Mouse (Mus musculus) olfactory bulb, adult 2 months (tissue): Measurements from ENCODE around the gene Gm2a. TPM values are rescaled to one million over a fixed set of nuclear protein-coding genes. Genes with fewer than 3 reads are reported as not detected.

Experiments
- H3K27ac ChIP-seq: fragments of 200-500 bp; 2 replicates; pipeline ENCODE4 v1.5.1; 2012; ENCODE audit warnings: low read depth, low read length; ENCODE audit not compliant: insufficient read depth
- H3K4me1 ChIP-seq: fragments of 200-500 bp; 2 replicates; pipeline ENCODE4 v1.6.1; 2012; ENCODE audit warnings: low read length; ENCODE audit not compliant: control insufficient read depth, insufficient read depth
- H3K4me3 ChIP-seq: fragments of 200-500 bp; 2 replicates; pipeline ENCODE4 v1.5.1; 2012; ENCODE audit warnings: mild to moderate bottlenecking, low read depth, low read length, moderate library complexity; ENCODE audit not compliant: insufficient read depth
- CTCF ChIP-seq: fragments of 200-500 bp; IDR thresholded peaks from 2 replicates; pipeline ENCODE4 v1.5.1; 2012; ENCODE audit warnings: low read depth, mild to moderate bottlenecking, low read length, moderate library complexity; ENCODE audit not compliant: insufficient read depth
- POLR2A ChIP-seq: fragments of 200-500 bp; IDR thresholded peaks from 2 replicates; pipeline ENCODE4 v1.6.1; 2012; ENCODE audit warnings: mild to moderate bottlenecking, low read depth, low read length, moderate library complexity; ENCODE audit not compliant: insufficient read depth
- WGBS: fragments of 180-500 bp; shearing (Covaris S2); methylation state at CpG from one replicate; pipeline ENCODE4 v1.1.7; 2018; 5-methylcytosine and 5-hydroxymethylcytosine counted together
- polyA plus RNA-seq: library from polyadenylated mRNA; stranded (reverse); fragments of >200 nt; gene quantifications from 2 replicates; pipeline ENCODE4 v1.2.4, GENCODE M21; 2012; ENCODE audit warnings: low replicate concordance; ENCODE audit not compliant: missing spikeins, insufficient read depth, insufficient read length

The Gm2a gene
- polyA plus RNA-seq, 1 experiment, result not detected

GRCm38 (mm10) chr11:55155070-55155421 is 57.1 kb downstream of the Gm2a start:
- no peaks in the 10 kb centered on the region for H3K4me1 ChIP-seq
- no peak overlapping the region for H3K27ac ChIP-seq
- WGBS, result 82% methylated on average over 6 of the region's 6 CpGs
- TF ChIP-seq POLR2A, result no peak
- TF ChIP-seq CTCF, result no peak
- no peak overlapping the region for H3K4me3 ChIP-seq

- TF ChIP-seq POLR2A, result no peak
- peak; percentile 31; the same call in 1 of the 2 replicates for TF ChIP-seq CTCF
- WGBS, result 51% methylated on average over 13 of the region's 13 CpGs
- H3K27ac ChIP-seq, result no peak overlapping the region
These were observed 61.0 kb downstream of the Gm2a start for GRCm38 (mm10) chr11:55158785-55159359.

More at GRCm38 (mm10) chr11:55158785-55159359, 61.0 kb downstream of the Gm2a start:
- Histone ChIP-seq H3K4me3 (no peak overlapping the region), H3K4me1 (no peaks in the 10 kb centered on the region)

Other genes starting within 250 kb of the Gm2a start
- gene Lyrm7, start 237.2 kb upstream of the Gm2a start, polyA plus RNA-seq, result not detected in 2 replicates
- not detected in 2 replicates for gene Hint1, start 231.7 kb upstream of the Gm2a start, polyA plus RNA-seq
- not detected in 2 replicates for gene Gpx3, start 195.7 kb upstream of the Gm2a start, polyA plus RNA-seq
- gene Tnip1, start 135.2 kb upstream of the Gm2a start, polyA plus RNA-seq, result 110 TPM in 1 of 2 replicates, not detected in the other
- not detected in 2 replicates for gene Anxa6, start 64.7 kb upstream of the Gm2a start, polyA plus RNA-seq
- gene Ccdc69, start 20.0 kb upstream of the Gm2a start, polyA plus RNA-seq, result not detected in 2 replicates
- not detected in 2 replicates for gene Slc36a3, start 53.6 kb downstream of the Gm2a start, polyA plus RNA-seq
- gene Slc36a2, start 87.0 kb downstream of the Gm2a start, polyA plus RNA-seq, result not detected in 2 replicates
- gene Slc36a1, start 106.2 kb downstream of the Gm2a start, polyA plus RNA-seq, result not detected in 2 replicates
- not detected in 2 replicates for gene Fat2, start 238.4 kb downstream of the Gm2a start, polyA plus RNA-seq